Mouse (Mus musculus) embryonic facial prominence, embryonic 12.5 days (tissue): Measurements from ENCODE around the gene Gm5134. TPM values are rescaled to one million over a fixed set of nuclear protein-coding genes. Genes with fewer than 3 reads are reported as not detected.

Experiments used
- ATAC-seq: fragments of 200-750 bp; cut with Nextera tagmentation; 2 replicates; pipeline ENCODE4 v1.8.0; 2017; ENCODE audit not compliant: insufficient number of reproducible peaks, insufficient read depth, low FRiP score, low TSS enrichment
- H3K27ac ChIP-seq: fragments of 300-500 bp; sonication (generic); 2 replicates; pipeline ENCODE4 v1.5.1; 2016; ENCODE audit warnings: mild to moderate bottlenecking
- H3K27me3 ChIP-seq: fragments of 300-500 bp; sonication (generic); 2 replicates; pipeline ENCODE4 v1.6.1; 2016; ENCODE audit warnings: mild to moderate bottlenecking, moderate library complexity
- H3K36me3 ChIP-seq: fragments of 300-500 bp; sonication (generic); 2 replicates; pipeline ENCODE4 v1.6.1; 2016; ENCODE audit warnings: mild to moderate bottlenecking
- H3K4me1 ChIP-seq: fragments of 300-500 bp; sonication (generic); 2 replicates; pipeline ENCODE4 v1.6.1; 2016
- H3K4me2 ChIP-seq: fragments of 300-500 bp; sonication (generic); replicated peaks from 2 replicates; pipeline ENCODE4 v1.6.1; 2016; ENCODE audit warnings: mild to moderate bottlenecking, moderate library complexity
- H3K4me3 ChIP-seq: fragments of 300-500 bp; sonication (generic); 2 replicates; pipeline ENCODE4 v1.5.1; 2016; ENCODE audit warnings: mild to moderate bottlenecking
- H3K9ac ChIP-seq: fragments of 300-500 bp; sonication (generic); 2 replicates; pipeline ENCODE4 v1.6.1; 2016; ENCODE audit warnings: mild to moderate bottlenecking, moderate library complexity
- H3K9me3 ChIP-seq: fragments of 300-500 bp; sonication (generic); 2 replicates; pipeline ENCODE4 v1.6.1; 2016; ENCODE audit warnings: mild to moderate bottlenecking, moderate library complexity
- WGBS: fragments of 180-500 bp; shearing (Covaris S2); methylation state at CpG from one replicate; pipeline ENCODE4 v1.1.7; 2016; 5-methylcytosine and 5-hydroxymethylcytosine counted together
- polyA plus RNA-seq: library from polyadenylated mRNA; unstranded; fragments of >200 nt; fragmentation: Nextera tagmentation; extraction: Ambion mirVana; gene quantifications from 2 replicates; pipeline ENCODE4 v1.2.1, GENCODE M21; 2016

Gm5134 gene
- polyA plus RNA-seq, 1 experiment from 2014 or later: not detected

DNA sequence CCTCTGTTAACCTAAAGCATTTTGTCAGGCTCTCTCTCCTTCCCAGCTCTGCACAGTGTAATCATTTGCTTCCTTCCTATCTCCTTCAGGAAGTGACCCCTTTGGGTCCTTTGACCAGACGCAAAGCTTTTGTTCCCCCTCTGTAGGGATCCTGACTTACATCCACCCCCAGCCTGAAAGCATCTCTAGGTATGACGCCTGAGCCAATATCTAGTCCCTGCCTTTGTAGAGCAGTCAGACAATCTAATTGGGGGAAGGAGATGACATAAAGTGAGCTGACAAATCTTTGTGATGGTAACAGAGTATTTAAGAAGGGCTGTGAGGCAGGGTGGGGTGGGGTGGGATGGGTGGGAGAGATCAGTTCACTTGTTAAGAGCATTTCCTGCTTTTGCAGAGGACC, 48.3 kb downstream of the Gm5134 start:
- no peaks in the 10 kb centered on the region for H3K9me3 ChIP-seq
- 35% methylated on average over 2 of the region's 2 CpGs for WGBS
- H3K27ac ChIP-seq: no peak overlapping the region
- H3K4me3 ChIP-seq: no peak overlapping the region
- H3K36me3 ChIP-seq: no peaks in the 10 kb centered on the region
- H3K4me2 ChIP-seq: no peak overlapping the region
- peaks cover 10% of the 10 kb centered on the region; the same call in 1 of the 2 replicates for H3K4me1 ChIP-seq
- no peaks in the 10 kb centered on the region for H3K27me3 ChIP-seq
- H3K9ac ChIP-seq: no peak overlapping the region
- no peak for ATAC-seq

DNA sequence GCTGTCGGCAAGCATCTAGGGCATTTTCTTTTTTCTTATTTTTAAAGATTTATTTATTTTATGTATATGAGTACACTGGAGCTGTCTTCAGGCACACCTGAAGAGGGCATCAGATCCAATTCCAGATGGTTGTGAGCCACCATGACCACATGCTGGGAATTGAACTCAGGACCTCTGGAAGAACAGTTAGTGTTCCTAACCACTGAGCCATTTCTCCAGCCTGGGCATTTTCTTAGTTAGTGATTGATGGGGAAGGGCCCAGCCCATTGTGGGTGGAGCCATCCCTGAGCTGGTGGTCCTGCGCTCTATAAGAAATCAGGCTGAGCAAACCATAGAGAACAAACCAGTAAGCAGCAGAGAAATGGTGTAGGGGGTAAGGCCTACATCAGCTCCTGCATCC, 48.9 kb downstream of the Gm5134 start:
- no peaks in the 10 kb centered on the region for H3K9me3 ChIP-seq
- 91% methylated on average over 2 of the region's 2 CpGs for WGBS
- H3K27ac ChIP-seq: no peak overlapping the region
- H3K36me3 ChIP-seq: no peaks in the 10 kb centered on the region
- H3K27me3 ChIP-seq: no peaks in the 10 kb centered on the region
- no peak overlapping the region for H3K4me2 ChIP-seq
- no peak overlapping the region for H3K9ac ChIP-seq
- H3K4me3 ChIP-seq: no peak overlapping the region
- no peak for ATAC-seq
- peaks cover 10% of the 10 kb centered on the region; the same call in 1 of the 2 replicates for H3K4me1 ChIP-seq

DNA sequence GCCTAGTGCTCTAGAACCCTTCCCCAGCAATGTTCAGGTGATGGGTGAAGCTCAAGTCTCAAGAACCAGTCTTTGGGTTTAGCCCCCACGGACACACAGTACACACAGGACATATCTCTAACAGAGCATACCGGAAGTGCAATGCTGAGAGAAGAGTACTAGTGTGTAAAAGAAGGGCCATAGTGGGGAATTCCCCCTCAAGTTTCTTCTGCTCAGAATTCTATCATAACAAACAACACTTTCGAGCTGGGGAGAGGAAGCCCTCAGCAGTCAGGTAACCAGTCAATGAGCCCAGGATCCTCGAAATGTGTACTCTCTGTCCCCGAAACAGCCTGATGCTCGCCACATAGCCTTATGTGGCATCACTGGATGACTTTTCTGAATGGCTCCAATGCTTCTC, 52.1 kb downstream of the Gm5134 start:
- H3K4me3 ChIP-seq: no peak overlapping the region
- H3K27ac ChIP-seq: no peak overlapping the region
- H3K36me3 ChIP-seq: no peaks in the 10 kb centered on the region
- no peaks in the 10 kb centered on the region for H3K27me3 ChIP-seq
- 91% methylated on average over 6 of the region's 6 CpGs for WGBS
- H3K9me3 ChIP-seq: no peaks in the 10 kb centered on the region
- no peak for ATAC-seq
- H3K4me1 ChIP-seq: no peaks in the 10 kb centered on the region
- no peak overlapping the region for H3K4me2 ChIP-seq
- no peak overlapping the region for H3K9ac ChIP-seq

DNA sequence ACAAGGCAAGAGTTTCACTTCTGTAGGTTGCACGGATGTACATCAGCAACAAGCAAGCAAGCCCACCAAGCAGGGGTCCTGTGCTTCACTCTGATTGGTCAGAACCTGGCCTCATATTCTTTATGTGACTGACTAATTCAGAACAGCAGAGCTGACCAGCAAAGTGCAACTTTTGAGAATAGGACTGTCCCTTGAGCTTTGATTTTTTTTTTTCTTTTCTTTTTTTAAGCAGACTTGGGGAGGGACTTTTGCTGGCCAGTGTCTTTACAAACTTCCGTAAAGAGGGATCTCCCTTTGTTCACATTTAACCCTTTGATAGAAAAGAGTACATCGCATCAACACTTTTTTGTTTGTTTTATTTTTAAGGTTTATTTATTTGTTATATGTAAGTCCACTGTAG, 55.5 kb downstream of the Gm5134 start:
- no peak for ATAC-seq
- WGBS: 77% methylated on average over 3 of the region's 3 CpGs
- H3K27ac ChIP-seq: no peak overlapping the region

GRCm38 (mm10) chr10:76012922-76013321, 58.6 kb downstream of the Gm5134 start:
- no peaks in the 10 kb centered on the region for H3K27me3 ChIP-seq
- WGBS: 81% methylated on average over 6 of the region's 6 CpGs
- no peaks in the 10 kb centered on the region for H3K9me3 ChIP-seq
- H3K4me3 ChIP-seq: no peak overlapping the region
- H3K36me3 ChIP-seq: no peaks in the 10 kb centered on the region
- no peaks in the 10 kb centered on the region for H3K4me1 ChIP-seq
- H3K4me2 ChIP-seq: no peak overlapping the region
- H3K27ac ChIP-seq: no peak overlapping the region
- ATAC-seq: no peak
- no peak overlapping the region for H3K9ac ChIP-seq

More for the DNA sequence above, 55.5 kb downstream of the Gm5134 start:
- Histone ChIP-seq H3K36me3 (no peaks in the 10 kb centered on the region), H3K27me3 (no peaks in the 10 kb centered on the region), H3K9ac (no peak overlapping the region), H3K9me3 (no peaks in the 10 kb centered on the region), H3K4me2 (no peak overlapping the region), H3K4me1 (no peaks in the 10 kb centered on the region), H3K4me3 (no peak overlapping the region)

GRCm38 (mm10) chr10:76016886-76017285, 62.6 kb downstream of the Gm5134 start:
- no peak overlapping the region for H3K9ac ChIP-seq
- no peaks in the 10 kb centered on the region for H3K9me3 ChIP-seq
- no peaks in the 10 kb centered on the region for H3K36me3 ChIP-seq
- ATAC-seq: no peak
- no peak overlapping the region for H3K4me2 ChIP-seq
- 84% methylated on average over 3 of the region's 3 CpGs for WGBS
- no peak overlapping the region for H3K27ac ChIP-seq
- no peaks in the 10 kb centered on the region for H3K4me1 ChIP-seq
- H3K4me3 ChIP-seq: no peak overlapping the region
- H3K27me3 ChIP-seq: no peaks in the 10 kb centered on the region

DNA sequence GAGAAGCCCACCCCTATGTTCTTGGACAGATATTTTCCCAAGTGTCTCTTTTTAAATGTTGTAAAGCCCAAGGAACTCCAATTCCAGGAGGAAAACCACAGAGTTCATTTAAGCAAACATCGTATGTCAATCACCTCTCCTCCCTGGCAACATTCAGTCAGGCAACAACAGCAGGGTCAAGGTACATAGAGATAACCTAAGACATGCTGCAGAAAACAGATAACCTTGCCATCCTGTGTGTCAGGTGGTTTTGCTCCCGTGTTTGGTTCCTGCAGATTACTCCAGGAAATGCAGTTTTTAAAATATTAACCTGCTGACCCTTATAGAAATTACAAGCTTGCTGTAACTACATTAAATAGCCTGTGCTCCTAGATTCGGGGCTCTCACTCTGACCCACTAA, 67.4 kb downstream of the Gm5134 start:
- no peaks in the 10 kb centered on the region for H3K4me1 ChIP-seq
- WGBS: 73% methylated on average over 3 of the region's 3 CpGs

DNA sequence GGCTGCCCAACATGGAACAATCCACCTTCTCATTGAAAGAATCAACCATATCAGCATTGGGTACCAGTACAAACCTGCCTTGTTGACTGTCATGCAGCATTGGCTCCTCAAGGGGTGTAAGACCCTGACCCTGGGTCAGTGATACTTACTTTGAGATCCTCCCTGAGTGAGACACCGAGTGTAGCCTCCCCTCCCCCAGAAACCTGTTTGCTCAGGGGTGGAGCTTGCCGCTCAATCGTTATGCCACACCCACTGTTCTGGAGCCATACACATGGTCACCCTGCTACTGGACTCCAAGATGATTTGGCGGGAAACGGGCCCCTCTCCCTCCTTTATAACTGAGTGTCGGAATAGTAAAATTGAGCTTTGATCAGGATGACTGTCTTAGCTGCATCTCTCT, 69.6 kb downstream of the Gm5134 start:
- WGBS: 91% methylated on average over 6 of the region's 6 CpGs
- ATAC-seq: no peak
- Histone ChIP-seq H3K9me3 (no peaks in the 10 kb centered on the region), H3K27ac (no peak overlapping the region), H3K4me2 (no peak overlapping the region), H3K4me3 (no peak overlapping the region), H3K9ac (no peak overlapping the region), H3K36me3 (no peaks in the 10 kb centered on the region), H3K27me3 (no peaks in the 10 kb centered on the region), H3K4me1 (peaks cover 4% of the 10 kb centered on the region; the same call in 1 of the 2 replicates)

More for the DNA sequence above, 67.4 kb downstream of the Gm5134 start:
- no peak overlapping the region for H3K4me3 ChIP-seq
- no peaks in the 10 kb centered on the region for H3K27me3 ChIP-seq
- H3K27ac ChIP-seq: no peak overlapping the region
- no peak overlapping the region for H3K9ac ChIP-seq
- no peak for ATAC-seq
- no peaks in the 10 kb centered on the region for H3K36me3 ChIP-seq
- H3K9me3 ChIP-seq: no peaks in the 10 kb centered on the region
- no peak overlapping the region for H3K4me2 ChIP-seq

- 93% methylated on average over 10 of the region's 10 CpGs for whole genome bisulfite sequencing
- H3K4me2 ChIP-seq: no peak overlapping the region
- H3K27me3 ChIP-seq: no peaks in the 10 kb centered on the region
- H3K9ac ChIP-seq: no peak overlapping the region
- no peak overlapping the region for H3K4me3 ChIP-seq
- no peak for ATAC-seq
- no peaks in the 10 kb centered on the region for H3K9me3 ChIP-seq
- H3K27ac ChIP-seq: no peak overlapping the region
- H3K4me1 ChIP-seq: peaks cover 4% of the 10 kb centered on the region; the same call in 1 of the 2 replicates
- H3K36me3 ChIP-seq: no peaks in the 10 kb centered on the region
Measured at GRCm38 (mm10) chr10:76025470-76026190, 71.3 kb downstream of the Gm5134 start.

GRCm38 (mm10) chr10:76027127-76028015, 73.1 kb downstream of the Gm5134 start:
- Histone ChIP-seq H3K4me1 (peaks cover 4% of the 10 kb centered on the region; the same call in 1 of the 2 replicates), H3K4me3 (no peak overlapping the region), H3K27ac (no peak overlapping the region), H3K36me3 (no peaks in the 10 kb centered on the region), H3K27me3 (no peaks in the 10 kb centered on the region), H3K4me2 (no peak overlapping the region), H3K9ac (no peak overlapping the region), H3K9me3 (no peaks in the 10 kb centered on the region)
- ATAC-seq: no peak
- WGBS: 62% methylated on average over 12 of the region's 12 CpGs

- WGBS: 22% methylated on average over 4 of the region's 4 CpGs
- Histone ChIP-seq H3K9ac (no peak overlapping the region), H3K27me3 (no peaks in the 10 kb centered on the region), H3K9me3 (no peaks in the 10 kb centered on the region), H3K4me2 (no peak overlapping the region), H3K36me3 (no peaks in the 10 kb centered on the region), H3K4me3 (no peak overlapping the region), H3K4me1 (peaks cover 4% of the 10 kb centered on the region; the same call in 1 of the 2 replicates), H3K27ac (no peak overlapping the region)
- no peak for ATAC-seq
Measured at GRCm38 (mm10) chr10:76028016-76028366, 73.7 kb downstream of the Gm5134 start.

DNA sequence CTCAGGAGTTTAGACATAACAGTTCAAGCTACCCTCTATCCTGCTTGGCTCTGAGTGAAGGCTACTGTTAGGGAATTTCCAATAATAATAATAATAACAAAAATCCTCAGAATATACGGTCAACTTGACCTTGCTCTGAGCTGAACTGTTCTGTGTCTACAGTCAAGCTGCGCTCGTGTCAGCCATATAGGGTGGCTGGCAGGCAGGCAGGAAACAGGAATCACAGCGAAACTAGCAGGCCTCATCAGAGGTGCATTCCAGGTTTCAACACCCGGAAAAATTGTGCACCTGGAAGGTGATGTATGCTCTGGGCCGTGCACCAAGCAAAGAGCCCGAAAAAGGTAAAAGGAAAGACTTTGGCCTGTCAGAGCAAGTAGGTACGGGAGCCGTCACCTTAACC, 74.1 kb downstream of the Gm5134 start:
- no peak overlapping the region for H3K9ac ChIP-seq
- H3K4me3 ChIP-seq: no peak overlapping the region
- H3K27ac ChIP-seq: no peak overlapping the region
- no peak for ATAC-seq
- no peaks in the 10 kb centered on the region for H3K9me3 ChIP-seq
- no peaks in the 10 kb centered on the region for H3K27me3 ChIP-seq
- WGBS: 67% methylated on average over 9 of the region's 9 CpGs
- no peak overlapping the region for H3K4me2 ChIP-seq
- H3K36me3 ChIP-seq: no peaks in the 10 kb centered on the region
- peaks cover 4% of the 10 kb centered on the region; the same call in 1 of the 2 replicates for H3K4me1 ChIP-seq
